Mouse (Mus musculus): ENCODE results near the gene Il10. TPM values are rescaled to one million over a fixed set of nuclear protein-coding genes. Genes with fewer than 3 reads are reported as not detected.

Gene Il10
- total RNA-seq, 1 experiment from 2014 or later, result not detected

GRCm38 (mm10) chr1:131045723-131046355, 26.2 kb downstream of the Il10 start:
- no peak for ATAC-seq (replicated peaks; ENCODE audit: low read depth, poor library complexity, severe bottlenecking)

GRCm38 (mm10) chr1:131046607-131047006, 27.0 kb downstream of the Il10 start:
- 0 out of 2 replicates have a peak, but pooled peaks have one; percentile 9 for ATAC-seq (replicated peaks; ENCODE audit: low read depth, poor library complexity, severe bottlenecking)

- no peak for ATAC-seq (replicated peaks; ENCODE audit: low read depth, poor library complexity, severe bottlenecking)
These were observed 28.6 kb downstream of the Il10 start for GRCm38 (mm10) chr1:131048121-131048863.

- no peak for ATAC-seq (replicated peaks; ENCODE audit: low read depth, poor library complexity, severe bottlenecking)
These were observed 29.3 kb downstream of the Il10 start for GRCm38 (mm10) chr1:131048946-131049345.

GRCm38 (mm10) chr1:131049361-131049806, 29.7 kb downstream of the Il10 start:
- no peak for ATAC-seq (replicated peaks; ENCODE audit: low read depth, poor library complexity, severe bottlenecking)

GRCm38 (mm10) chr1:131050011-131050410, 30.4 kb downstream of the Il10 start:
- ATAC-seq (replicated peaks; ENCODE audit: low read depth, poor library complexity, severe bottlenecking), result no peak

- ATAC-seq (replicated peaks; ENCODE audit: low read depth, poor library complexity, severe bottlenecking), result no peak
These were observed 31.0 kb downstream of the Il10 start for GRCm38 (mm10) chr1:131050617-131051016.

- ATAC-seq (replicated peaks; ENCODE audit: low read depth, poor library complexity, severe bottlenecking), result no peak
These were observed 31.4 kb downstream of the Il10 start for GRCm38 (mm10) chr1:131051073-131051472.

- ATAC-seq (replicated peaks; ENCODE audit: low read depth, poor library complexity, severe bottlenecking), result peak; percentile 79
These were observed 33.6 kb downstream of the Il10 start for GRCm38 (mm10) chr1:131053239-131053638.

- no peak for ATAC-seq (replicated peaks; ENCODE audit: low read depth, poor library complexity, severe bottlenecking)
These were observed 34.0 kb downstream of the Il10 start for GRCm38 (mm10) chr1:131053656-131054055.

- ATAC-seq (replicated peaks; ENCODE audit: low read depth, poor library complexity, severe bottlenecking), result no peak
These were observed 34.6 kb downstream of the Il10 start for GRCm38 (mm10) chr1:131054251-131054650.

GRCm38 (mm10) chr1:131058431-131058830, 38.8 kb downstream of the Il10 start:
- no peak for ATAC-seq (replicated peaks; ENCODE audit: low read depth, poor library complexity, severe bottlenecking)

GRCm38 (mm10) chr1:131059411-131059810, 39.8 kb downstream of the Il10 start:
- ATAC-seq (replicated peaks; ENCODE audit: low read depth, poor library complexity, severe bottlenecking), result no peak

GRCm38 (mm10) chr1:131059841-131060240, 40.2 kb downstream of the Il10 start:
- no peak for ATAC-seq (replicated peaks; ENCODE audit: low read depth, poor library complexity, severe bottlenecking)

GRCm38 (mm10) chr1:131060290-131061253, 40.9 kb downstream of the Il10 start:
- peak; percentile 51 for ATAC-seq (replicated peaks; ENCODE audit: low read depth, poor library complexity, severe bottlenecking)

GRCm38 (mm10) chr1:131061740-131062254, 42.2 kb downstream of the Il10 start:
- ATAC-seq (replicated peaks; ENCODE audit: low read depth, poor library complexity, severe bottlenecking), result no peak

GRCm38 (mm10) chr1:131062821-131063220, 43.2 kb downstream of the Il10 start:
- ATAC-seq (replicated peaks; ENCODE audit: low read depth, poor library complexity, severe bottlenecking), result no peak

- no peak for ATAC-seq (replicated peaks; ENCODE audit: low read depth, poor library complexity, severe bottlenecking)
These were observed 44.6 kb downstream of the Il10 start for GRCm38 (mm10) chr1:131064202-131064601.

GRCm38 (mm10) chr1:131068011-131068727, 48.5 kb downstream of the Il10 start:
- peak; percentile 85 for ATAC-seq (replicated peaks; ENCODE audit: low read depth, poor library complexity, severe bottlenecking)

GRCm38 (mm10) chr1:131069010-131069409, 49.4 kb downstream of the Il10 start:
- ATAC-seq (replicated peaks; ENCODE audit: low read depth, poor library complexity, severe bottlenecking), result no peak

Measured in common myeloid progenitor, adult 5-6 weeks (primary cell).